Mouse (Mus musculus) spleen, adult 2 months (tissue): ENCODE results near the gene Nrip1. TPM values are rescaled to one million over a fixed set of nuclear protein-coding genes. Genes with fewer than 3 reads are reported as not detected.

Experiments used
- DNase-seq, 2 experiments: peaks; one replicate each; pipeline versions ENCODE4 v3.0.0 to v3.0.0-alpha.2; 2012 to 2021; ENCODE audit warnings: low spot score in 2 of 2, low read depth in 1 of 2
- H3K27ac ChIP-seq: fragments of 200-500 bp; 2 replicates; pipeline ENCODE4 v1.5.1; 2012; ENCODE audit warnings: low read length, inconsistent platforms; ENCODE audit not compliant: insufficient read depth
- H3K27me3 ChIP-seq: fragments of 200-500 bp; 2 replicates; pipeline ENCODE4 v1.6.1; 2012; ENCODE audit warnings: mild to moderate bottlenecking, moderate library complexity, low read length, inconsistent platforms; ENCODE audit not compliant: control insufficient read depth, insufficient read depth
- H3K36me3 ChIP-seq: fragments of 200-500 bp; 2 replicates; pipeline ENCODE4 v1.6.1; 2012; ENCODE audit warnings: mild to moderate bottlenecking, low read length, inconsistent platforms; ENCODE audit not compliant: control insufficient read depth, insufficient read depth
- H3K4me1 ChIP-seq: fragments of 200-500 bp; 2 replicates; pipeline ENCODE4 v1.6.1; 2011; ENCODE audit warnings: inconsistent platforms; ENCODE audit not compliant: control insufficient read depth, insufficient read depth, insufficient read length
- H3K4me3 ChIP-seq: fragments of 200-500 bp; 2 replicates; pipeline ENCODE4 v1.5.1; 2011; ENCODE audit warnings: mild to moderate bottlenecking, inconsistent platforms; ENCODE audit not compliant: insufficient read depth, insufficient read length; ENCODE audit errors: extremely low read depth
- CTCF ChIP-seq: fragments of 200-500 bp; IDR thresholded peaks from 2 replicates; pipeline ENCODE4 v1.5.1; 2011; ENCODE audit warnings: mild to moderate bottlenecking, inconsistent platforms; ENCODE audit not compliant: insufficient read depth, insufficient read length, insufficient replicate concordance; ENCODE audit errors: extremely low read depth
- POLR2A ChIP-seq: fragments of 200-500 bp; IDR thresholded peaks from 2 replicates; pipeline ENCODE4 v1.6.1; 2011; ENCODE audit warnings: low read depth, low read length, inconsistent platforms
- WGBS: fragments of 180-500 bp; shearing (Covaris S2); methylation state at CpG from one replicate; pipeline ENCODE4 v1.1.7; 2018; 5-methylcytosine and 5-hydroxymethylcytosine counted together
- polyA plus RNA-seq: library from polyadenylated mRNA; depleted of rRNA; stranded (reverse); fragments of >200 nt; gene quantifications from 2 replicates; pipeline ENCODE4 v1.2.3, GENCODE M21; 2012

Gene Nrip1
- polyA plus RNA-seq, 1 experiment, result 4.5 TPM

GRCm38 (mm10) chr16:76281850-76282249 is 91.8 kb downstream of the Nrip1 start:
- Histone ChIP-seq H3K4me3 (no peak overlapping the region), H3K27ac (no peak overlapping the region), H3K4me1 (peaks cover 3% of the 10 kb centered on the region; the same call in 1 of the 2 replicates), H3K36me3 (no peaks in the 10 kb centered on the region), H3K27me3 (no peaks in the 10 kb centered on the region)
- no peak for DNase-seq
- 86% methylated on average over 6 of the region's 6 CpGs for WGBS
- TF ChIP-seq CTCF (no peak), POLR2A (no peak)

GRCm38 (mm10) chr16:76280365-76280764 is 93.3 kb downstream of the Nrip1 start:
- DNase-seq, result no peak
- Histone ChIP-seq H3K4me1 (peaks cover 3% of the 10 kb centered on the region; the same call in 1 of the 2 replicates), H3K27me3 (no peaks in the 10 kb centered on the region), H3K36me3 (no peaks in the 10 kb centered on the region), H3K4me3 (no peak overlapping the region), H3K27ac (no peak overlapping the region)
- WGBS, result 77% methylated on average over 8 of the region's 8 CpGs
- TF ChIP-seq CTCF, result no peak
- TF ChIP-seq POLR2A, result no peak

GRCm38 (mm10) chr16:76276271-76276670 is 97.4 kb downstream of the Nrip1 start:
- 92% methylated on average over 3 of the region's 3 CpGs for WGBS
- no peaks in the 10 kb centered on the region for H3K4me1 ChIP-seq
- no peak overlapping the region for H3K27ac ChIP-seq

GRCm38 (mm10) chr16:76275584-76275983 is 98.0 kb downstream of the Nrip1 start:
- TF ChIP-seq CTCF, result no peak
- TF ChIP-seq POLR2A, result no peak
- 95% methylated on average over 3 of the region's 3 CpGs for WGBS
- no peak for DNase-seq

More at GRCm38 (mm10) chr16:76276271-76276670, 97.4 kb downstream of the Nrip1 start:
- no peaks in the 10 kb centered on the region for H3K36me3 ChIP-seq
- H3K27me3 ChIP-seq, result no peaks in the 10 kb centered on the region
- no peak for TF ChIP-seq POLR2A
- no peak for TF ChIP-seq CTCF
- H3K4me3 ChIP-seq, result no peak overlapping the region
- DNase-seq, result no peak

GRCm38 (mm10) chr16:76275166-76275565 is 98.5 kb downstream of the Nrip1 start:
- H3K4me3 ChIP-seq, result no peak overlapping the region
- no peaks in the 10 kb centered on the region for H3K4me1 ChIP-seq
- 90% methylated on average over 7 of the region's 7 CpGs for WGBS

More at GRCm38 (mm10) chr16:76275584-76275983, 98.0 kb downstream of the Nrip1 start:
- Histone ChIP-seq H3K27me3 (no peaks in the 10 kb centered on the region), H3K4me1 (no peaks in the 10 kb centered on the region), H3K27ac (no peak overlapping the region), H3K4me3 (no peak overlapping the region), H3K36me3 (no peaks in the 10 kb centered on the region)

GRCm38 (mm10) chr16:76266635-76267268 is 106.9 kb downstream of the Nrip1 start:
- Histone ChIP-seq H3K4me3 (no peak overlapping the region), H3K27ac (no peak overlapping the region), H3K36me3 (no peaks in the 10 kb centered on the region), H3K27me3 (no peaks in the 10 kb centered on the region), H3K4me1 (no peaks in the 10 kb centered on the region)
- WGBS, result 93% methylated on average over 9 of the region's 9 CpGs
- no peak for DNase-seq
- TF ChIP-seq POLR2A, result no peak
- TF ChIP-seq CTCF, result no peak

More at GRCm38 (mm10) chr16:76275166-76275565, 98.5 kb downstream of the Nrip1 start:
- H3K36me3 ChIP-seq, result no peaks in the 10 kb centered on the region
- no peak for DNase-seq
- no peaks in the 10 kb centered on the region for H3K27me3 ChIP-seq
- no peak for TF ChIP-seq CTCF
- TF ChIP-seq POLR2A, result no peak
- no peak overlapping the region for H3K27ac ChIP-seq

GRCm38 (mm10) chr16:76265874-76266273 is 107.8 kb downstream of the Nrip1 start:
- H3K4me3 ChIP-seq, result no peak overlapping the region
- no peak overlapping the region for H3K27ac ChIP-seq
- H3K36me3 ChIP-seq, result no peaks in the 10 kb centered on the region
- no peak for TF ChIP-seq CTCF
- TF ChIP-seq POLR2A, result no peak
- WGBS, result 81% methylated on average over 2 of the region's 2 CpGs
- no peaks in the 10 kb centered on the region for H3K27me3 ChIP-seq
- no peaks in the 10 kb centered on the region for H3K4me1 ChIP-seq
- DNase-seq, result no peak
